Comparison of ENCODE assay signal across 22 mouse cellular contexts in genomic region chr17:27493969-27494368, GRCm38 (mm10). TPM values are rescaled to one million over a fixed set of nuclear protein-coding genes. Genes with fewer than 3 reads are reported as not detected.
"Had no signal": no experiment of that assay in that cellular context is flagged by ENCODE, and none has a peak within 500 bp of the region (broad histone marks: within the 10 kb centered on the region; RNA-seq: fewer than 3 reads in every experiment).

No protein-coding gene starts in this region.

- ATAC-seq: midbrain, embryonic 13.5 days had no signal

- DNase-seq: kidney, postnatal 25 days; layer of hippocampus, adult 9-11 months; liver, embryonic 13.5 days; lung, adult 2 months; lung, postnatal 14 days; lung, postnatal 4 days; right cerebral cortex, adult 18-20 months; right cerebral cortex, postnatal 14 days; right cerebral cortex, postnatal 4 days; thymus, adult 2 months; thymus, postnatal 14 days; thymus, postnatal 4 days had no signal

- H3K4me1 ChIP-seq: liver, embryonic 13.5 days; neural tube, embryonic 12.5 days; neural tube, embryonic 15.5 days had no signal

- H3K27me3 ChIP-seq: liver, embryonic 13.5 days; midbrain, embryonic 13.5 days; neural tube, embryonic 12.5 days; neural tube, embryonic 15.5 days had no signal

- H3K4me3 ChIP-seq: layer of hippocampus, adult 2 months; liver, embryonic 13.5 days; midbrain, embryonic 13.5 days; neural tube, embryonic 12.5 days; neural tube, embryonic 15.5 days had no signal

- H3K9me3 ChIP-seq: liver, embryonic 13.5 days; midbrain, embryonic 13.5 days; neural tube, embryonic 12.5 days; neural tube, embryonic 15.5 days had no signal

- H3K36me3 ChIP-seq: liver, embryonic 13.5 days; midbrain, embryonic 13.5 days; neural tube, embryonic 12.5 days; neural tube, embryonic 15.5 days had no signal

- H3K9ac ChIP-seq: liver, embryonic 13.5 days; midbrain, embryonic 13.5 days; neural tube, embryonic 12.5 days; neural tube, embryonic 15.5 days had no signal

- H3K4me2 ChIP-seq: liver, embryonic 13.5 days; midbrain, embryonic 13.5 days; neural tube, embryonic 12.5 days; neural tube, embryonic 15.5 days had no signal

- H3K27ac ChIP-seq: kidney, postnatal 0 days; layer of hippocampus, adult 2 months; liver, embryonic 13.5 days; midbrain, embryonic 13.5 days; neural tube, embryonic 12.5 days; neural tube, embryonic 15.5 days; stomach, postnatal 0 days had no signal

RNA-seq across cellular contexts. Expression of gene Grm4, which starts 27.2 kb away (rescaled TPM):
- total RNA-seq: liver, adult 2 months; megakaryocyte progenitor cell, adult 5-6 weeks; megakaryocyte-erythroid progenitor cell, adult 5-6 weeks had no signal
- polyA plus RNA-seq: liver, adult 2 months; liver, embryonic 13.5 days; liver, embryonic 16.5 days had no signal
